Mouse (Mus musculus) midbrain, embryonic 13.5 days (tissue): ENCODE data around the gene Il20. TPM values are rescaled to one million over a fixed set of nuclear protein-coding genes. Genes with fewer than 3 reads are reported as not detected.

ENCODE experiments used
- ATAC-seq: fragments of 200-750 bp; cut with Nextera tagmentation; 2 replicates; pipeline ENCODE4 v1.8.0; 2017; ENCODE audit warnings: mild to moderate bottlenecking, moderate TSS enrichment, moderate library complexity
- H3K27ac ChIP-seq: fragments of 300-500 bp; sonication (generic); 2 replicates; pipeline ENCODE4 v1.5.1; 2015; ENCODE audit warnings: inconsistent platforms, mild to moderate bottlenecking, moderate library complexity
- H3K27me3 ChIP-seq: fragments of 300-500 bp; sonication (generic); 2 replicates; pipeline ENCODE4 v1.6.1; 2015; ENCODE audit warnings: mild to moderate bottlenecking, inconsistent platforms
- H3K36me3 ChIP-seq: fragments of 300-500 bp; sonication (generic); 2 replicates; pipeline ENCODE4 v1.6.1; 2015; ENCODE audit warnings: mild to moderate bottlenecking, inconsistent platforms
- H3K4me1 ChIP-seq: fragments of 300-500 bp; sonication (generic); replicated peaks from 2 replicates; pipeline ENCODE4 v1.6.1; 2015; ENCODE audit warnings: inconsistent platforms
- H3K4me2 ChIP-seq: fragments of 300-500 bp; sonication (generic); replicated peaks from 2 replicates; pipeline ENCODE4 v1.6.1; 2015; ENCODE audit warnings: moderate library complexity, mild to moderate bottlenecking, inconsistent platforms
- H3K4me3 ChIP-seq: fragments of 300-500 bp; sonication (generic); replicated peaks from 2 replicates; pipeline ENCODE4 v1.5.1; 2015; ENCODE audit warnings: mild to moderate bottlenecking, inconsistent platforms
- H3K9ac ChIP-seq: fragments of 300-500 bp; sonication (generic); replicated peaks from 2 replicates; pipeline ENCODE4 v1.6.1; 2015; ENCODE audit warnings: mild to moderate bottlenecking, inconsistent platforms
- H3K9me3 ChIP-seq: fragments of 300-500 bp; sonication (generic); 2 replicates; pipeline ENCODE4 v1.6.1; 2016; ENCODE audit warnings: mild to moderate bottlenecking, inconsistent platforms
- WGBS: fragments of 180-500 bp; shearing (Covaris S2); methylation state at CpG from one replicate; pipeline ENCODE4 v1.1.7; 2015; 5-methylcytosine and 5-hydroxymethylcytosine counted together
- polyA plus RNA-seq: library from polyadenylated mRNA; unstranded; fragments of >200 nt; fragmentation: Nextera tagmentation; extraction: Ambion mirVana; gene quantifications from 2 replicates; pipeline ENCODE4 v1.2.1, GENCODE M21; 2015

Il20 gene
- polyA plus RNA-seq, 1 experiment from 2014 or later, result not detected

DNA sequence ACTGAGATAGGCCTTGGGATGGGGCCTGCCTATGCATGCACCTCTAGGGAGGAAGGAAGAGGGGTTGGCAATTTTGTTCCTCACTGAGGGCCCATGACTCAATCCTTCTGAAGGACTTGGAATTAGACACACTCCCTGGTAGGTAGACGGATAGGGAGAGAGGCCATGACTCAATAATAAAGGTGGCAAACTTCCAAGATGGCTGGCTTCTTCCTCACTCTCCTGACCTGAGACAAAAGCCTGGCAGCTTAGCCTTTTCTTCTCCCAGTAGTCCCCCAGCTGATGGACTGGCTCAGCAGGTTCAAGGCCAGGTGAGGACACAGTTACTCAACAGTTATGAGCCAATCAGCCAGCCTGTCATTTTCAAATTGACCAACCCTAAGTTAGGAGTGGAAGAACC is 18.8 kb downstream of the Il20 start:
- Histone ChIP-seq H3K27me3 (no peaks in the 10 kb centered on the region), H3K36me3 (no peaks in the 10 kb centered on the region), H3K4me1 (no peaks in the 10 kb centered on the region), H3K4me2 (no peak overlapping the region), H3K27ac (no peak overlapping the region), H3K9ac (no peak overlapping the region), H3K4me3 (no peak overlapping the region), H3K9me3 (no peaks in the 10 kb centered on the region)
- WGBS, result 80% methylated on average over 1 of the region's 1 CpGs
- no peak for ATAC-seq

DNA sequence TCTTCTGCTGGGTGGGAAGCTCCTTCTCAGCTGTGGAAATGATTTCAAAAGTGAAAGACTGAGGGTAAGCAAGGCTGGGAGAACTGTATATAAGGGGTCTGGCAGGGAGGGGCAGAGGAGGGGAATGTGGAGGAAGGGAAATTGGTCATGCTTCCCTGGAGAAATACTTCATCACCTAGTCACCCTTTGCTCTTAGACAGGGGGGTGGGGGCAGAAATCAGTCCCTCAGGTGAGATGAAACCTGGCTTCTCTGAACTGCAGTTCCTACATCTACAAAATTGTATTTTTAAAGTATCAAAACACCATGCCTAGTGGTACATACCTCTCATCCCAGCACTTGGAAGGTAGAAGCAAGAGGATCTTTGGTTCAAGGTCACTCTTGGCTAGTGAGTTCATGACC is 23.9 kb downstream of the Il20 start, which contains the start of gene Il24:
Gene Il24, minus strand, starts transcription at position 101 of the 400 bp plus-strand sequence.
- no peak within 1 kb of the TSS for H3K4me3 ChIP-seq
- H3K36me3 ChIP-seq, result no peaks in the 10 kb centered on the region
- no peak for ATAC-seq
- no peak within 1 kb of the TSS for H3K4me2 ChIP-seq
- H3K27ac ChIP-seq, result no peak within 1 kb of the TSS
- H3K4me1 ChIP-seq, result no peaks in the 10 kb centered on the region
- no peaks in the 10 kb centered on the region for H3K9me3 ChIP-seq
- H3K27me3 ChIP-seq, result no peaks in the 10 kb centered on the region
- no peak within 1 kb of the TSS for H3K9ac ChIP-seq

DNA sequence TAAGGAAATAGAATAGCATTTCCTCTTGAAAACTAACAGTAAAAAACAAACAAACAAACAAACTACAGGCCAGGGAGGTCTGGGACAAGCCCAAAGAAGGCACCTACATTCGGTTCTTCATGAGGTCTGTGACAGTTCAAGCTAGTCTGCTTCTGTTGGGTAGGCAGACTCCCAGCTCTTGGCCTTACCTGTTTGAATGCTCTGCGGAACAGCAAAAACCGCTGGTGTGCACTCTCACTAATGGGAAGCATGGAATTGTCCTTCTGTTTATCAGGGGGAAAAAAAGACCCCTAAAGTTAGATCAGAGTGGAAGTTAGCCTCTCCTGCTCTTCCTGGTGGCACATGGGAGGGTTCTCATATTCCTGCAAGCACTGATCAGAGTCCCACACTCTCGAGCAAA is 28.1 kb downstream of the Il20 start:
- H3K27me3 ChIP-seq, result peaks cover 15% of the 10 kb centered on the region
- H3K4me3 ChIP-seq, result no peak overlapping the region
- H3K9me3 ChIP-seq, result no peaks in the 10 kb centered on the region
- H3K4me1 ChIP-seq, result peaks cover 3% of the 10 kb centered on the region; the same call in 1 of the 2 replicates
- H3K27ac ChIP-seq, result no peak overlapping the region
- ATAC-seq, result no peak
- no peak overlapping the region for H3K9ac ChIP-seq
- no peaks in the 10 kb centered on the region for H3K36me3 ChIP-seq
- H3K4me2 ChIP-seq, result no peak overlapping the region
- 86% methylated on average over 4 of the region's 4 CpGs for WGBS

DNA sequence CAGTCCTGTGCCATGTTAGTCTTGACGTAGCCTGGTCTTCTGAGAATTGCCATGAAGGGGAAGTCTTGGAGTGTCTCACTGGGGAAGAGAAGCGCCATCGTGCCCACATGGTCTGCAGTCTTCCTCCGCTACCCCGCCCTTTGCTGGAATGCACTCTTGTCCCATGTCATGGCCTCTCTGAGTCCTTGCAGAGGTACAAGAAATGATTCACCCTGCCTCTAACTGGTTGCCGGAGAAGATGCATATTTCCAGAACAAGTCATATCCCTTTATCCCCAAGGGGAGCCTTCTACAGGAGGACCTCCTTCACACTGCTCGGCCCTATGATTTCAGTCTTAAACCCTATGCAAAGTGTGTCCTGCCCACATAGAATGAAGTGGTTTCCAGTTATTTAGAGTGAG is 31.3 kb downstream of the Il20 start:
- peaks cover 6% of the 10 kb centered on the region; the same call in 1 of the 2 replicates for H3K4me1 ChIP-seq
- no peak overlapping the region for H3K4me2 ChIP-seq
- H3K36me3 ChIP-seq, result no peaks in the 10 kb centered on the region
- no peaks in the 10 kb centered on the region for H3K9me3 ChIP-seq
- H3K27me3 ChIP-seq, result peaks cover 26% of the 10 kb centered on the region
- H3K27ac ChIP-seq, result no peak overlapping the region
- no peak for ATAC-seq
- no peak overlapping the region for H3K4me3 ChIP-seq
- 94% methylated on average over 7 of the region's 7 CpGs for WGBS
- H3K9ac ChIP-seq, result no peak overlapping the region

DNA sequence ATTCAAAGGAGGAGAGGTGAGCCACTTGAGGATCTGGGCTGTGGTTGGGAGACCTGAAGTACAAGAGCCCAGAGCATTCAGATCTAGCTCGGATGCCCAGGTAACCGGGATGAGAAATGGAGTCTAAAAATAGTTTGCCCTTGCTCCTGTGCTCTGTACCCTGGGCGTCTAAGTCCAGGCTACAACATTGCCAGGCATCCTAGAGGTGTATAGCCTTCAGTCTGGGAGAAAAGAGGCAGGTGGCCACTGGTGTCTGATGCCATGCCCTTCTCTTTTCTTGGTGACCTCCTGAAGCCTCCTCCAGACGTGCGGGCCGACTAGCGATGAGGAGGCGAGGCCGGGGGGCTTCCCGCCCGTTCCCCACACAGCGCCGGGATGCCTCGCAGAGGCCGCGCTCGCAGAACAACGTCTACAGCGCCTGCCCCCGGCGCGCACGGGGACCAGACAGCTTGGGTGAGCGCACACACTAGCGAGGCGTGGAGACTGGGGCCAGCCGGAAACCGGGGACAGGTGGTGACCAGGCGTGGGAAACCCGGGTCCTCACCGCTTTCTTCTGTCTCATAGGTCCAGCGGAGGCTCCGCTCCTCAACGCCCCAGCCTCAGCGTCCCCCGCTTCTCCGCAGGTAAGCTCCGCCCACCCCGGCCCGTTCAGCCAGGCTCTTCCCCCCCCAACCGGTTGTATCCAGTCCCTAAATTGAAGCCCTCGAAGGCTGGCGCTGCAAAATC is 33.2 kb downstream of the Il20 start:
- H3K9me3 ChIP-seq, result no peaks in the 10 kb centered on the region
- ATAC-seq, result peak; percentile 79
- H3K4me2 ChIP-seq, result peak overlapping the region; percentile 82
- 3% methylated on average over 43 of the region's 43 CpGs for WGBS
- no peak overlapping the region for H3K27ac ChIP-seq
- H3K9ac ChIP-seq, result peak overlapping the region; percentile 60
- peaks cover 6% of the 10 kb centered on the region; the same call in 1 of the 2 replicates for H3K4me1 ChIP-seq
- H3K27me3 ChIP-seq, result peaks cover 26% of the 10 kb centered on the region
- H3K36me3 ChIP-seq, result no peaks in the 10 kb centered on the region
- H3K4me3 ChIP-seq, result peak overlapping the region; percentile 49

DNA sequence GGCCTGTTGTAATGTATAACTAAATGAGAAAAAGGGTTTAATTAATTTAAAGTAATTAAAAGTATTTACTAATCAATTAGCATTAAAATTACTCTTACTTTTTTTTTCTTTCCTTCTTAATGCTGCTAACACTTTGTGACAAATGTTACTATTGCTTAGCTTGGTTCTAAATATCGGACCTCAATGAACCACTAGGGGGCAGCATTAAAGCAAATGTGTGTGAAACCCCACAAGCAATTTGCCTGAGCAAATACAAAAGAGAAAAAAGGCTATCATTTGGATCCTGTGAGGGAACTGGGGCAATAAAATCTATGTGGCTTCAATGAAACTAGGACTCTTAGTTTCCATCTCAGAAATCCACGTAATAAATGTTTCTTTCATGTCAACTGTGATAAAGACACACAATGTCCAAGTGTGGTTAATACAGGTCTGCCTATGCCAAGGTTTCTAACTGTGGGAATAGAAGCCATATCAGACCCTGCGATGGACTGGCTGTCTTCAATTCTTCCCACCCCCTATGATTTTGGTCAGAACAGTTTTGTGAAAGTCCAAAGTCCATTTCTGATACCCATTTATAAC is 34.2 kb downstream of the Il20 start:
- no peak overlapping the region for H3K4me2 ChIP-seq
- H3K4me1 ChIP-seq, result peaks cover 6% of the 10 kb centered on the region; the same call in 1 of the 2 replicates
- no peak overlapping the region for H3K4me3 ChIP-seq
- no peaks in the 10 kb centered on the region for H3K9me3 ChIP-seq
- ATAC-seq, result no peak
- WGBS, result 29% methylated on average over 3 of the region's 3 CpGs
- H3K9ac ChIP-seq, result no peak overlapping the region
- H3K27me3 ChIP-seq, result peaks cover 26% of the 10 kb centered on the region
- H3K27ac ChIP-seq, result no peak overlapping the region
- no peaks in the 10 kb centered on the region for H3K36me3 ChIP-seq

DNA sequence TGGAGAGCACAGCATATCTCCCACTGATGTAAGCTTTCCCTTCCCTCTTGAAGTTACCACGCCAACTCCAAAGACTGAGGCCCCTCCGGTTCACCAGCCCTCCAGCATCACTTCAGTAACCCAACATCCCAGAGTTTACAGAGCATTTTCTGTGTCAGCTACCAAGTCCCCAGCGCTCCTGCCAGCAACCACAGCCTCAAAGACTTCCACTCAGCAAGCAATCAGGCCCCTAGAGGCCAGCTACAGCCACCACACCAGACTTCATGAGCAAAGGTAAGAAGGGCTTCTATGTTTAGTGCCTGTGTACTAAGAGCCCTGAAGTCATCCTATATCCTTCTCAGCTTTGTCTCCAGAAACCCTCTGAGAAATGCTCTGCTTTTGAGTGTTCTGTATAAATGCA is 35.3 kb downstream of the Il20 start:
- 72% methylated on average over 3 of the region's 3 CpGs for WGBS
- no peak overlapping the region for H3K9ac ChIP-seq

DNA sequence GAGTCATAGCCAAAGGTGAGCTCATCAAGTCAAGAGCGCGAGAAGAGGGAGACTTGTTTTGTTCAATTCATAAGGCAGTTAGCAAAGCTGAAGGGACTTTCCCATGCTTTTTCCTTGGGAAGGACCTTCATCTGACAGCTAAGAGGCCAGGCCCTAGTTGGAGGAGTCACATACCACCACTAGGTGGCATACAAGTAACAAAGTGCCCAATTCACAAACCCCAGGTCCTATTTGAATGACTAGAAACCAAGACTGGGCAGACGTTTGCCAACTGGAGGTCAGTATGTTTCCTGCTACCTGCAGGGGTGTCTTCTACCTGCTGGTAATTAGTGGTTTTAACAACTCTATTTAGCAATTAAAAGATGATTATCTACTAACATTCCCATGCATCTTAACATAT is 36.1 kb downstream of the Il20 start:
- no peak overlapping the region for H3K4me3 ChIP-seq
- no peaks in the 10 kb centered on the region for H3K36me3 ChIP-seq
- WGBS, result 46% methylated on average over 3 of the region's 3 CpGs
- H3K9ac ChIP-seq, result no peak overlapping the region
- no peak overlapping the region for H3K4me2 ChIP-seq
- no peak overlapping the region for H3K27ac ChIP-seq
- no peak for ATAC-seq
- no peaks in the 10 kb centered on the region for H3K9me3 ChIP-seq
- peaks cover 6% of the 10 kb centered on the region; the same call in 1 of the 2 replicates for H3K4me1 ChIP-seq
- H3K27me3 ChIP-seq, result peaks cover 26% of the 10 kb centered on the region

More for the DNA sequence above, 35.3 kb downstream of the Il20 start:
- H3K4me1 ChIP-seq, result peaks cover 6% of the 10 kb centered on the region; the same call in 1 of the 2 replicates
- H3K4me2 ChIP-seq, result no peak overlapping the region
- no peak overlapping the region for H3K27ac ChIP-seq
- H3K4me3 ChIP-seq, result no peak overlapping the region
- no peak for ATAC-seq
- peaks cover 26% of the 10 kb centered on the region for H3K27me3 ChIP-seq
- no peaks in the 10 kb centered on the region for H3K36me3 ChIP-seq
- no peaks in the 10 kb centered on the region for H3K9me3 ChIP-seq

DNA sequence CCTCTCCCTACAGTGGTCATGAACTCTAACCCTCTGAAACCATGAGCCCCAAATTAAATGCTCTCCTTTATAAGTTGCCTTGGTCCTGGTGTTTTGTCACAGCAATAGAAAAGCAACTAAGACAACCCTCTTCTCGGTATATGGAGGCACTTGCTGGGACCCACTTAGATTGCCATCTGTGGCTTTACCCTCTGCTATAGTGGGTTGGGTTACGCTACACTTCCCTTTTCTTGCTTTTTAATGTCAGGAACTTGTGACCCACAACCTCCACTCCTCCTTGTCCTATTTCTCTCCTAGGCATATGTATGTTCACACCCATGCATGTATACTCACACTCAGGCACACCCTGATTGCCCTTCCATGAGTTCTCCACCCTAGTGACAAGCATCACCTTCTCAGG is 38.3 kb downstream of the Il20 start:
- Histone ChIP-seq H3K9ac (no peak overlapping the region), H3K4me1 (peaks cover under 1% of the 10 kb centered on the region; the same call in 1 of the 2 replicates), H3K9me3 (no peaks in the 10 kb centered on the region), H3K27me3 (peaks cover 8% of the 10 kb centered on the region), H3K4me2 (no peak overlapping the region), H3K4me3 (no peak overlapping the region), H3K36me3 (no peaks in the 10 kb centered on the region), H3K27ac (no peak overlapping the region)
- WGBS, result 95% methylated on average over 2 of the region's 2 CpGs
- no peak for ATAC-seq

DNA sequence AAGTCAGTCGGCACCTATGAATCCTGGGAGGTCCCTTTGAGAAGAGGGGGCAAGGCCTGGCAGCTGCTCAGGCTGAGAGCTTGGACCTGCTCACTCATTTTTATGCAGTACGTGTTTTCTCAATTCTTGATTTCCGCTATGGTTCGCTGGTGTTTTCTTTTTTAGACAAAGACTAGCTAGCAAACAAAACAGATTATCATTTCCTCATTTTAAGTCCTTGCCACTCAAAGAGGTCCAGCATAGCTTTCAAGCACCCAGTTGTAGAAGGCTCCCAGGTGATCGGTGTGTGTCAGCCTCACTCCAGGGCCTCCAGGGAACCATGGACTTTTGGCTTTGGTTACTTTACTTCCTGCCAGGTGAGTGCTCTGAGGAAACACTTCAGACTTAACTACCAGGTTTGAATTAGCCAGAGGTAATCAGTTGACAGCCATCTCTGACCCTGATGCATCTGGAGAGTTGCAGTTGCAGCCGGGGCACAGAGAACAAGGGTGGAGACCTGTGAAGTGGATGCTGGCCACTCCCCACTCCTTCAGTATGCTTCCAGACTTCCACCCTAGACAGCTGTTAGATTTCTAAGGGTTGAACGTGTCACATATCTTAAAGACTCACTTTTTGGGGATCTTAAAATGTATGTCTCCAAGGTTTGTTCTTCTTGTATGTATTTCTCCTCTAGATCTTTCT is 45.6 kb downstream of the Il20 start, which contains the start of gene Fcmr:
Gene Fcmr, plus strand, starts transcription at position 129 of the 681 bp plus-strand sequence.
- Histone ChIP-seq H3K27me3 (no peaks in the 10 kb centered on the region), H3K4me1 (no peaks in the 10 kb centered on the region), H3K4me2 (no peak within 1 kb of the TSS), H3K9me3 (no peaks in the 10 kb centered on the region), H3K4me3 (no peak within 1 kb of the TSS), H3K36me3 (no peaks in the 10 kb centered on the region), H3K27ac (no peak within 1 kb of the TSS), H3K9ac (no peak within 1 kb of the TSS)
- 78% methylated on average over 7 of the region's 7 CpGs for WGBS
- ATAC-seq, result no peak

DNA sequence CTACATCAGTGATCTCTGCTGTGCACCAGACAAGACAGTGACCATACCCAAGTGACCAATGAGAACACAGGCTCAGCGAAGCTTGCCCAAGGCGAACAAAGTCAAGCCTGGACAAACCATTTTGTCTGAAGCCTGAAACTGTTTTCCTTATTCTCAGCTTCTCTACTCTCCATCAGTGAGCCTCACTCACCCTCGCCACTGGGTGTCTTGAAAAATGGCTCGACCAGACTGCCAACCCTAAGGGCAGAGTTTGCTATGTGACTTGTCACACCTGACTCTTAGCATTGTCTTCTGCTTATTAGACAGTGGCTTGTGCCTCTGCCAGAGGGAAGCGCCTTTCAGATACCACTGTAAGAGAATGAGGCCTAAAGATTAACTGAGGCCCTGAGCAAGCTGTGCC is 46.5 kb downstream of the Il20 start:
- Histone ChIP-seq H3K4me2 (no peak overlapping the region), H3K27me3 (no peaks in the 10 kb centered on the region), H3K4me1 (no peaks in the 10 kb centered on the region), H3K9me3 (no peaks in the 10 kb centered on the region), H3K4me3 (no peak overlapping the region), H3K9ac (no peak overlapping the region), H3K36me3 (no peaks in the 10 kb centered on the region), H3K27ac (no peak overlapping the region)
- WGBS, result 92% methylated on average over 5 of the region's 5 CpGs
- ATAC-seq, result no peak

DNA sequence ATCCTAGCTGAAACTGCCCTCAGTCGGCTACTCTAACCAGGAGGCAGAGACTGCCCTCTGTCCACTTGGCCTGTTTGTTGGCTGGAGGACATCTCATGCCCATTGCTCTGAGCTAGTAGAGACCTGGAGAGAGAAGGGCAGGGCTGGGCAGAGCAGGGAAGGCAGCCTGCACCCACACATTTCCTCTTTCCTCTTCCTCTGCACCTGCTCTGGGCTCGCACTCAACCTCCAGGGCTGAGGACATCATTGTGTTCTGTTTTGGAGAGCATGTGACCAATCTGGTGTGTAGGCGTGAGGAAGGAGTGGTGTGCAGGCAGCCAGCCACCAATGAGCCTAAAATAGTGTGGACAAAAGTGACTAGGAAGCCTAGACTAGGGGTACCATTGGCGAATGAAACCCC is 47.0 kb downstream of the Il20 start:
- Histone ChIP-seq H3K9ac (no peak overlapping the region), H3K4me1 (no peaks in the 10 kb centered on the region), H3K27me3 (no peaks in the 10 kb centered on the region), H3K4me2 (no peak overlapping the region), H3K36me3 (no peaks in the 10 kb centered on the region), H3K4me3 (no peak overlapping the region), H3K9me3 (no peaks in the 10 kb centered on the region), H3K27ac (no peak overlapping the region)
- no peak for ATAC-seq
- 92% methylated on average over 4 of the region's 4 CpGs for WGBS
